Comparison of ENCODE assay signal across 25 mouse cellular contexts in genomic region chr4:142952879-142953278, GRCm38 (mm10).
DNase-seq lines count a peak whose midpoint lies in the region; ATAC-seq and TF ChIP-seq lines count a peak whose summit lies in the region.
"Had no signal": no experiment of that assay in that cellular context is flagged by ENCODE, and none has a peak within 500 bp of the region (broad histone marks: within the 10 kb centered on the region; RNA-seq: fewer than 3 reads in every experiment).

No protein-coding gene starts in this region.

- H3K9me3 ChIP-seq in kidney, postnatal 0 days (replicated peaks; ENCODE audit: low read length), result no peaks in the 10 kb centered on the region
- no peaks in the 10 kb centered on the region for H3K9me3 ChIP-seq in midbrain, embryonic 11.5 days (ENCODE audit: control insufficient read depth, low read length)
- H3K9me3 ChIP-seq in midbrain, embryonic 10.5 days (replicated peaks), result no peaks in the 10 kb centered on the region
- no peaks in the 10 kb centered on the region for H3K9me3 ChIP-seq in midbrain, postnatal 0 days (ENCODE audit: low read length)
- H3K9me3 ChIP-seq: heart, embryonic 10.5 days; heart, embryonic 15.5 days; limb, embryonic 12.5 days; midbrain, embryonic 12.5 days; neural tube, embryonic 12.5 days had no signal

- peak; percentile 36 for DNase-seq in embryo, embryonic 10.5 days (ENCODE audit: low spot score)
- DNase-seq in embryo, embryonic 9.5 days (ENCODE audit: extremely low spot score), result no peak
- no peak for DNase-seq in kidney, postnatal 0 days (ENCODE audit: low spot score)
- no peak for DNase-seq in kidney, postnatal 14 days
- DNase-seq in midbrain, embryonic 11.5 days (ENCODE audit: low spot score, missing footprints), result peak; percentile 82
- no peak for DNase-seq in midbrain, embryonic 10.5 days (ENCODE audit: low spot score)
- DNase-seq in midbrain, postnatal 0 days (ENCODE audit: low spot score), result no peak
- DNase-seq in ovary, adult 18-20 months (ENCODE audit: low spot score), result no peak
- DNase-seq: adrenal gland, postnatal 14 days; cerebellum, adult 8-10 months; cerebellum, postnatal 25 days; gastrocnemius, postnatal 14 days; kidney, adult 11 months; layer of hippocampus, adult 9-11 months; lung, postnatal 10 days; right cerebral cortex, postnatal 4 days; thymus, adult 2 months; thymus, postnatal 36 days had no signal

- WGBS in kidney, postnatal 0 days, result 64% methylated on average over 1 of the region's 1 CpGs
- 81% methylated on average over 1 of the region's 1 CpGs for WGBS in midbrain, embryonic 11.5 days
- WGBS in midbrain, embryonic 10.5 days, result 72% methylated on average over 1 of the region's 1 CpGs
- WGBS in midbrain, postnatal 0 days, result 78% methylated on average over 1 of the region's 1 CpGs

- no peak overlapping the region for H3K4me2 ChIP-seq in kidney, postnatal 0 days (ENCODE audit: low read length)
- H3K4me2 ChIP-seq in midbrain, embryonic 11.5 days, result no peak overlapping the region
- no peak overlapping the region for H3K4me2 ChIP-seq in midbrain, postnatal 0 days (ENCODE audit: low read depth, low read length, poor library complexity, severe bottlenecking)
- H3K4me2 ChIP-seq: heart, embryonic 15.5 days; limb, embryonic 12.5 days; midbrain, embryonic 12.5 days; neural tube, embryonic 12.5 days had no signal

- no peaks in the 10 kb centered on the region for H3K27me3 ChIP-seq in kidney, postnatal 0 days (ENCODE audit: insufficient read depth, low read length)
- no peaks in the 10 kb centered on the region for H3K27me3 ChIP-seq in midbrain, embryonic 11.5 days (ENCODE audit: control insufficient read depth, insufficient read depth, low read length)
- peaks cover 9% of the 10 kb centered on the region; the same call in 1 of the 2 replicates for H3K27me3 ChIP-seq in midbrain, embryonic 10.5 days (ENCODE audit: low read depth, poor library complexity, severe bottlenecking)
- no peaks in the 10 kb centered on the region for H3K27me3 ChIP-seq in midbrain, postnatal 0 days (ENCODE audit: insufficient read depth, low read length)
- H3K27me3 ChIP-seq: heart, embryonic 15.5 days; neural tube, embryonic 12.5 days had no signal

- no peak overlapping the region for H3K27ac ChIP-seq in kidney, postnatal 0 days
- no peak overlapping the region for H3K27ac ChIP-seq in midbrain, embryonic 11.5 days (ENCODE audit: low read depth, low read length)
- no peak overlapping the region for H3K27ac ChIP-seq in midbrain, embryonic 10.5 days (replicated peaks)
- H3K27ac ChIP-seq in midbrain, postnatal 0 days (ENCODE audit: low read depth, low read length), result no peak overlapping the region
- H3K27ac ChIP-seq: heart, embryonic 10.5 days; heart, embryonic 15.5 days; limb, embryonic 12.5 days; neural tube, embryonic 12.5 days had no signal

- no peak overlapping the region for H3K9ac ChIP-seq in kidney, postnatal 0 days (ENCODE audit: low read depth, low read length)
- no peak overlapping the region for H3K9ac ChIP-seq in midbrain, embryonic 11.5 days (ENCODE audit: low read length)
- no peak overlapping the region for H3K9ac ChIP-seq in midbrain, postnatal 0 days (replicated peaks; ENCODE audit: low read length, poor library complexity, severe bottlenecking)
- H3K9ac ChIP-seq: heart, embryonic 15.5 days; limb, embryonic 12.5 days; midbrain, embryonic 12.5 days; neural tube, embryonic 12.5 days had no signal

- H3K4me3 ChIP-seq in kidney, postnatal 0 days (replicated peaks; ENCODE audit: low read depth, low read length), result no peak overlapping the region
- no peak overlapping the region for H3K4me3 ChIP-seq in midbrain, embryonic 11.5 days (ENCODE audit: low read depth, low read length)
- H3K4me3 ChIP-seq in midbrain, embryonic 10.5 days, result no peak overlapping the region
- no peak overlapping the region for H3K4me3 ChIP-seq in midbrain, postnatal 0 days (ENCODE audit: low read depth, low read length)
- H3K4me3 ChIP-seq: erythroblast, embryonic 14.5 days; heart, embryonic 10.5 days; heart, embryonic 15.5 days; limb, embryonic 12.5 days; midbrain, embryonic 12.5 days; myocyte; neural tube, embryonic 12.5 days had no signal

- ATAC-seq in kidney, postnatal 0 days (replicated peaks; ENCODE audit: low FRiP score, low read depth), result no peak
- ATAC-seq in midbrain, embryonic 11.5 days (ENCODE audit: low FRiP score), result no peak
- ATAC-seq in midbrain, postnatal 0 days (ENCODE audit: low FRiP score), result no peak

- H3K4me1 ChIP-seq in kidney, postnatal 0 days (replicated peaks; ENCODE audit: insufficient read depth, low read length), result no peaks in the 10 kb centered on the region
- H3K4me1 ChIP-seq in midbrain, embryonic 11.5 days (ENCODE audit: control insufficient read depth, insufficient read depth, low read length), result peaks cover 6% of the 10 kb centered on the region; the same call in 1 of the 2 replicates
- H3K4me1 ChIP-seq in midbrain, embryonic 10.5 days, result peaks cover 40% of the 10 kb centered on the region
- peaks cover 19% of the 10 kb centered on the region; the same call in 1 of the 2 replicates for H3K4me1 ChIP-seq in midbrain, postnatal 0 days (ENCODE audit: insufficient read depth, low read length)
- H3K4me1 ChIP-seq: heart, embryonic 10.5 days; heart, embryonic 15.5 days; limb, embryonic 12.5 days had no signal

- H3K36me3 ChIP-seq in kidney, postnatal 0 days (ENCODE audit: insufficient read depth, low read length), result no peaks in the 10 kb centered on the region
- H3K36me3 ChIP-seq in midbrain, embryonic 11.5 days (ENCODE audit: control insufficient read depth, insufficient read depth, low read length), result no peaks in the 10 kb centered on the region
- H3K36me3 ChIP-seq in midbrain, embryonic 10.5 days, result no peaks in the 10 kb centered on the region
- no peaks in the 10 kb centered on the region for H3K36me3 ChIP-seq in midbrain, postnatal 0 days (ENCODE audit: insufficient read depth, low read length)
- H3K36me3 ChIP-seq: heart, embryonic 10.5 days; heart, embryonic 15.5 days; limb, embryonic 12.5 days; midbrain, embryonic 12.5 days; neural tube, embryonic 12.5 days had no signal

- TF ChIP-seq CTCF in kidney, postnatal 0 days (IDR thresholded peaks at IDR 0.05; ENCODE audit: low read depth), result peak; percentile 43; the same call in 1 of the 2 replicates
- TF ChIP-seq CTCF in midbrain, postnatal 0 days (IDR thresholded peaks at IDR 0.05), result peak; percentile 57

Comparison
In these comparisons a context has a peak if more than half of its experiments do, and no peak if none do; other contexts are left out.
1. DNase-seq: peak in embryo, embryonic 10.5 days (single experiment) and midbrain, embryonic 11.5 days (single experiment); none in embryo, embryonic 9.5 days (single experiment), kidney, postnatal 0 days (single experiment), kidney, postnatal 14 days (single experiment), midbrain, embryonic 10.5 days (single experiment), midbrain, postnatal 0 days (single experiment) and ovary, adult 18-20 months (single experiment).